Mouse (Mus musculus) spleen, adult 2 months (tissue): ENCODE results near the gene Fsd1. TPM values are rescaled to one million over a fixed set of nuclear protein-coding genes. Genes with fewer than 3 reads are reported as not detected.

Experiments
- DNase-seq, 2 experiments: peaks; one replicate each; pipeline versions ENCODE4 v3.0.0 to v3.0.0-alpha.2; 2012 to 2021; ENCODE audit warnings: low spot score in 2 of 2, low read depth in 1 of 2
- H3K27ac ChIP-seq: fragments of 200-500 bp; 2 replicates; pipeline ENCODE4 v1.5.1; 2012; ENCODE audit warnings: low read length, inconsistent platforms; ENCODE audit not compliant: insufficient read depth
- H3K27me3 ChIP-seq: fragments of 200-500 bp; 2 replicates; pipeline ENCODE4 v1.6.1; 2012; ENCODE audit warnings: mild to moderate bottlenecking, moderate library complexity, low read length, inconsistent platforms; ENCODE audit not compliant: control insufficient read depth, insufficient read depth
- H3K36me3 ChIP-seq: fragments of 200-500 bp; 2 replicates; pipeline ENCODE4 v1.6.1; 2012; ENCODE audit warnings: mild to moderate bottlenecking, low read length, inconsistent platforms; ENCODE audit not compliant: control insufficient read depth, insufficient read depth
- H3K4me1 ChIP-seq: fragments of 200-500 bp; 2 replicates; pipeline ENCODE4 v1.6.1; 2011; ENCODE audit warnings: inconsistent platforms; ENCODE audit not compliant: control insufficient read depth, insufficient read depth, insufficient read length
- H3K4me3 ChIP-seq: fragments of 200-500 bp; 2 replicates; pipeline ENCODE4 v1.5.1; 2011; ENCODE audit warnings: mild to moderate bottlenecking, inconsistent platforms; ENCODE audit not compliant: insufficient read depth, insufficient read length; ENCODE audit errors: extremely low read depth
- CTCF ChIP-seq: fragments of 200-500 bp; IDR thresholded peaks from 2 replicates; pipeline ENCODE4 v1.5.1; 2011; ENCODE audit warnings: mild to moderate bottlenecking, inconsistent platforms; ENCODE audit not compliant: insufficient read depth, insufficient read length, insufficient replicate concordance; ENCODE audit errors: extremely low read depth
- POLR2A ChIP-seq: fragments of 200-500 bp; IDR thresholded peaks from 2 replicates; pipeline ENCODE4 v1.6.1; 2011; ENCODE audit warnings: low read depth, low read length, inconsistent platforms
- WGBS: fragments of 180-500 bp; shearing (Covaris S2); methylation state at CpG from one replicate; pipeline ENCODE4 v1.1.7; 2018; 5-methylcytosine and 5-hydroxymethylcytosine counted together
- polyA plus RNA-seq: library from polyadenylated mRNA; depleted of rRNA; stranded (reverse); fragments of >200 nt; gene quantifications from 2 replicates; pipeline ENCODE4 v1.2.3, GENCODE M21; 2012

Fsd1 gene
- polyA plus RNA-seq, 1 experiment, result 0.07 TPM

GRCm38 (mm10) chr17:55961631-55962030 is 24.7 kb upstream of the Fsd1 start:
- 87% methylated on average over 7 of the region's 7 CpGs for whole genome bisulfite sequencing
- no peak overlapping the region for H3K27ac ChIP-seq
- DNase-seq, result no peak
- peaks cover 5% of the 10 kb centered on the region; the same call in 1 of the 2 replicates for H3K4me1 ChIP-seq
- H3K4me3 ChIP-seq, result no peak overlapping the region
- TF ChIP-seq POLR2A (no peak), CTCF (no peak)
- H3K27me3 ChIP-seq, result no peaks in the 10 kb centered on the region
- peaks cover 23% of the 10 kb centered on the region for H3K36me3 ChIP-seq

- Histone ChIP-seq H3K27me3 (no peaks in the 10 kb centered on the region), H3K27ac (no peak overlapping the region), H3K4me3 (no peak overlapping the region), H3K4me1 (peaks cover 5% of the 10 kb centered on the region; the same call in 1 of the 2 replicates), H3K36me3 (peaks cover 31% of the 10 kb centered on the region)
- TF ChIP-seq POLR2A, result no peak
- no peak for TF ChIP-seq CTCF
- WGBS, result 80% methylated on average over 14 of the region's 14 CpGs
- DNase-seq, result no peak
These were observed 23.1 kb upstream of the Fsd1 start for GRCm38 (mm10) chr17:55963171-55963570.

DNA sequence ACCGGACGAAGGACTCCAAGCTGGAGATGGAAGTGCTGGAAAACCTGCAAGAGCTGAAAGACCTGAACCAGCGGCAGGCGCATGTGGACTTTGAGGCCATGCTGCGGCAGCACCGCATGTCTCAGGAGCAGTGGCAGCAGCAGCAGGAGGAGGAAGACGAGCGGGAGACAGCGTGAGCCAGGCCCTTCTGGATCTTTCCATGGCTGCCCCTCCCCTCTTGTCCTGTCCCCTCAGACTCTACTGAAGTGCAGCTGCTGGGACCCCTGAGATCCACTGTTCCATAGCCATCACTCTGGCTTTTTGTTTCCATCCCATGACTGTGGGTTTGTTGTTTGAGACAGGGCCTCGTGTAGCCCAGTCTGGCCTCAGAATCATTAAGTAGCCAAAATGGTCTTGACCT is 21.8 kb upstream of the Fsd1 start:
- Histone ChIP-seq H3K27ac (no peak overlapping the region), H3K36me3 (peaks cover 31% of the 10 kb centered on the region), H3K4me1 (peaks cover 2% of the 10 kb centered on the region; the same call in 1 of the 2 replicates), H3K4me3 (no peak overlapping the region), H3K27me3 (no peaks in the 10 kb centered on the region)
- 94% methylated on average over 10 of the region's 10 CpGs for WGBS
- no peak for TF ChIP-seq POLR2A
- TF ChIP-seq CTCF, result no peak
- no peak for DNase-seq

DNA sequence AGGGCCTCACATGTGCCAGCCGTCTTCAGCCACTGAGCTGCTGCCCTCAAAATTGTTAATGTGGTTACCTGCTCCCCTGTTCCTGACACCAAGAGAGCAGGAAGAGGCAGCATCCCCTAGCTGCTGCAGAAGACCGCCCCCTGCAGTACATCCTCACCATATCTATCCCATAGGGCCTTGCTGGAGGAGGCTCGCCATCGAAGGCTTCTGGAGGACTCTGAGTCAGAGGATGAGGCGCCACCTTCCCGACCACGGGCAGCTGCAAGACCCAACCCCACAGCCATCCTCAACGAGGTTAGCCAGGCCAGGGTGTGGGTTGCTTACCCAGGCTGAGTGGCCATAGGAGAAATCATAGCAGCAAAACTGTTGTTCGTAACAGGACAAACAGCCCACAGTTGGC is 21.3 kb upstream of the Fsd1 start:
- no peak overlapping the region for H3K27ac ChIP-seq

DNA sequence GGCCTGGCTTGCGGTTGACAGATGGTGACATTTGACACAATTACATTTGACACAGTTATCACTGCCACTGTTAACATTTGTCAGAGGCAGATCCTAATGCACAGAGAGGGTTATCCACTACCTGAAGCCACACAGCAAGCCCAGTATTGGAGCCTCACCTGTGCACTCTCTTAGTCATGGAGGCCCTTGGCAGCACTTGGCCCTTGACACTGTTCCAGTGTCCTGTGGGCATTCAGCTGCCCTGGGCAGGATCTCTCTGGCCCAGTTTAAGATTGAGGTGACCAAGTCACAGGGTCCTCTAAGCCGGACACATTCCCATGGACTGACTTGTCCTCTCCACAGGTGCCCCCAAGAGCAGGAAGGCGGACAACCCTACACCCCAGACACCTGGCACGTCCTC is 19.1 kb upstream of the Fsd1 start:
- no peak for DNase-seq
- WGBS, result 93% methylated on average over 4 of the region's 4 CpGs
- H3K4me3 ChIP-seq, result no peak overlapping the region
- H3K27ac ChIP-seq, result no peak overlapping the region
- TF ChIP-seq CTCF, result no peak
- TF ChIP-seq POLR2A, result no peak
- H3K36me3 ChIP-seq, result peaks cover 28% of the 10 kb centered on the region
- H3K4me1 ChIP-seq, result peaks cover 4% of the 10 kb centered on the region
- peaks cover 10% of the 10 kb centered on the region for H3K27me3 ChIP-seq

More for the DNA sequence above, 21.3 kb upstream of the Fsd1 start:
- no peak for TF ChIP-seq POLR2A
- TF ChIP-seq CTCF, result no peak
- no peak for DNase-seq
- Histone ChIP-seq H3K27me3 (peaks cover under 1% of the 10 kb centered on the region), H3K4me1 (no peaks in the 10 kb centered on the region; the same call in 1 of the 2 replicates), H3K36me3 (peaks cover 31% of the 10 kb centered on the region), H3K4me3 (no peak overlapping the region)
- WGBS, result 78% methylated on average over 9 of the region's 9 CpGs

DNA sequence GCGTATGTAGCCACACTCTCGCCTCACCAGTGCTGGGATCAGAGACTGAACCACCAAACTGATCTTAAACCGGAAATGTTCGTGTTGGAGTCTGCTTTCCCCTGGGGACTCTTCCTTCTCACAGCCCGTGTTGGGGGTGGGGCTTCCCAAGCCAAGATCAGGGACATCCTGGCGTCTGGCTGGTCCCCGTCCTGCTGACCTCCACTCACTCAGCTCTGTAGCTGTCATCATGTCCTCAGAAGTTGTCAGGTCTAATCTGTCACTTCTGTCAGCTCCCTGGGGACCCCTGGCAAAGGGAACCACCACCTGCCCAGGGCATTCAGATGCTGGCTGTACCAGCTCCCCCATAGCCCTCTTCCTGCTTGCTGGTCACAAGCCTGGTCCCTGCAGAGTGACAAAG is 18.1 kb upstream of the Fsd1 start:
- Histone ChIP-seq H3K4me3 (no peak overlapping the region), H3K36me3 (peaks cover 28% of the 10 kb centered on the region), H3K27me3 (peaks cover 10% of the 10 kb centered on the region), H3K4me1 (peaks cover 4% of the 10 kb centered on the region), H3K27ac (no peak overlapping the region)
- 73% methylated on average over 7 of the region's 7 CpGs for WGBS
- no peak for DNase-seq
- TF ChIP-seq POLR2A, result no peak
- no peak for TF ChIP-seq CTCF

GRCm38 (mm10) chr17:55969560-55969959 is 16.7 kb upstream of the Fsd1 start:
- Histone ChIP-seq H3K36me3 (peaks cover 22% of the 10 kb centered on the region), H3K27ac (no peak overlapping the region), H3K27me3 (peaks cover 10% of the 10 kb centered on the region), H3K4me3 (no peak overlapping the region), H3K4me1 (peaks cover 4% of the 10 kb centered on the region)
- TF ChIP-seq POLR2A (no peak), CTCF (no peak)
- no peak for DNase-seq
- WGBS, result 51% methylated on average over 14 of the region's 14 CpGs
